Mouse (Mus musculus) intestine, embryonic 16.5 days (tissue): ENCODE results near the gene Gm17174. TPM values are rescaled to one million over a fixed set of nuclear protein-coding genes. Genes with fewer than 3 reads are reported as not detected.
"Not testable (repeated sequence)": the region's sequence is repeated elsewhere in the genome, so short reads cannot be mapped to it uniquely, and the experiment has no call there.

ENCODE experiments used
- ATAC-seq: fragments of 200-750 bp; cut with Nextera tagmentation; 2 replicates; pipeline ENCODE4 v1.8.0; 2017; ENCODE audit warnings: moderate TSS enrichment, moderate library complexity
- H3K27ac ChIP-seq: fragments of 300-500 bp; sonication (generic); 2 replicates; pipeline ENCODE4 v1.5.1; 2014; ENCODE audit warnings: mild to moderate bottlenecking, low read length
- H3K27me3 ChIP-seq: fragments of 300-500 bp; sonication (generic); replicated peaks from 2 replicates; pipeline ENCODE4 v1.6.1; 2014; ENCODE audit warnings: low read length, control low read depth, mixed read lengths; ENCODE audit not compliant: control insufficient read depth, insufficient read depth
- H3K36me3 ChIP-seq: fragments of 300-500 bp; sonication (generic); 2 replicates; pipeline ENCODE4 v1.6.1; 2014; ENCODE audit warnings: low read length, control low read depth; ENCODE audit not compliant: control insufficient read depth, insufficient read depth
- H3K4me1 ChIP-seq: fragments of 300-500 bp; sonication (generic); 2 replicates; pipeline ENCODE4 v1.6.1; 2014; ENCODE audit warnings: low read length, control low read depth, mixed read lengths; ENCODE audit not compliant: control insufficient read depth, insufficient read depth
- H3K4me2 ChIP-seq: fragments of 300-500 bp; sonication (generic); 2 replicates; pipeline ENCODE4 v1.6.1; 2014; ENCODE audit warnings: low read depth, low read length, control low read depth
- H3K4me3 ChIP-seq: fragments of 300-500 bp; sonication (generic); 2 replicates; pipeline ENCODE4 v1.5.1; 2014; ENCODE audit warnings: mild to moderate bottlenecking, low read length
- H3K9ac ChIP-seq: fragments of 300-500 bp; sonication (generic); 2 replicates; pipeline ENCODE4 v1.6.1; 2014; ENCODE audit warnings: low read depth, low read length
- H3K9me3 ChIP-seq: fragments of 300-500 bp; sonication (generic); 2 replicates; pipeline ENCODE4 v1.6.1; 2016; ENCODE audit warnings: low read length, control low read depth; ENCODE audit not compliant: control insufficient read depth
- WGBS: fragments of 180-500 bp; shearing (Covaris S2); extraction: QIAGEN DNeasy Blood & Tissue Kit; methylation state at CpG from one replicate; pipeline ENCODE4 v1.1.7; 2014; 5-methylcytosine and 5-hydroxymethylcytosine counted together
- polyA plus RNA-seq: library from polyadenylated mRNA; unstranded; fragments of >200 nt; fragmentation: Nextera tagmentation; extraction: Ambion mirVana; gene quantifications from 2 replicates; pipeline ENCODE4 v1.2.1, GENCODE M21; 2015

Gene Gm17174
- not detected in 2 replicates for polyA plus RNA-seq

- H3K27me3 ChIP-seq, H3K9me3 ChIP-seq, H3K4me3 ChIP-seq, H3K4me2 ChIP-seq, H3K27ac ChIP-seq, ATAC-seq, H3K4me1 ChIP-seq, H3K9ac ChIP-seq, H3K36me3 ChIP-seq: not testable (repeated sequence)
- WGBS = 91% methylated on average over 4 of the region's 4 CpGs
Observed at GRCm38 (mm10) chr14:51592039-51592438, at the start of gene Gm17174. Gene Gm17174 (minus strand): TSS chr14:51592139.

- H3K27ac ChIP-seq, H3K36me3 ChIP-seq, ATAC-seq, H3K4me1 ChIP-seq, H3K4me2 ChIP-seq, H3K9ac ChIP-seq, H3K9me3 ChIP-seq, H3K27me3 ChIP-seq, H3K4me3 ChIP-seq: not testable (repeated sequence)
- 78% methylated on average over 1 of the region's 1 CpGs for WGBS
Observed at GRCm38 (mm10) chr14:51635566-51635965, 43.6 kb upstream of the Gm17174 start, which contains the start of gene Gm4181. Gene Gm4181 (minus strand): TSS chr14:51635666.

GRCm38 (mm10) chr14:51632426-51632825 is 40.5 kb upstream of the Gm17174 start:
- H3K4me2 ChIP-seq, H3K4me3 ChIP-seq, H3K4me1 ChIP-seq, H3K27ac ChIP-seq, H3K9me3 ChIP-seq, H3K9ac ChIP-seq, H3K27me3 ChIP-seq, H3K36me3 ChIP-seq, ATAC-seq: not testable (repeated sequence)
- 83% methylated on average over 1 of the region's 1 CpGs for WGBS

GRCm38 (mm10) chr14:51611210-51611609 is 19.3 kb upstream of the Gm17174 start, which contains the start of gene Gm17078:
Gene Gm17078 (minus strand): TSS chr14:51611310.
- H3K27ac ChIP-seq = no peak within 1 kb of the TSS
- no peaks in the 10 kb centered on the region for H3K4me1 ChIP-seq
- no peaks in the 10 kb centered on the region for H3K27me3 ChIP-seq
- H3K4me3 ChIP-seq = no peak within 1 kb of the TSS
- no peaks in the 10 kb centered on the region for H3K36me3 ChIP-seq
- ATAC-seq = no peak
- WGBS = 87% methylated on average over 1 of the region's 1 CpGs
- H3K9me3 ChIP-seq = no peaks in the 10 kb centered on the region
- H3K9ac ChIP-seq = no peak within 1 kb of the TSS
- no peak within 1 kb of the TSS for H3K4me2 ChIP-seq

DNA sequence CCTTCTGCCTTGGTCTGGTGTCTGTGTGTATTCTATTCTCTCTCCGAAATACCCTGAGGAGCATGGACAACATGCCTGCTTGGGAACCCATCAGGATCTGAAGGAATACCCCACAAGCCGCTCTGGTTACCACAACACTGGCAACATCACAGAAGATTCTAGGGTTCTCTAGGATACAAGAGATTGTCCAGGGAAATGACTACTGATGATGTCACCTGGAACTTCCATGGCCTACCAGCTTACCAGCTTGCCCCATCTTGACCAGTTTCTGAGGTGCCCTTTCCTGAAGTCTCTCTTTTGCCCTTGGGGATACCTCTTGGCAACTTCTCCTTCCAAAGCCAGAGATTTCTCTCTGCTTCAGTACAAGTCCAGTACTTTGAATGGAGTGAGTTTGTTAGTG is 18.0 kb downstream of the Gm17174 start, which contains the start of gene Gm17175:
Gm17175 (minus strand) TSS at position 101 of the 400 bp plus-strand sequence.
- H3K4me3 ChIP-seq, H3K27ac ChIP-seq, H3K36me3 ChIP-seq, H3K9ac ChIP-seq, H3K4me2 ChIP-seq, H3K9me3 ChIP-seq, H3K27me3 ChIP-seq, H3K4me1 ChIP-seq, ATAC-seq: not testable (repeated sequence)
- 86% methylated on average over 2 of the region's 2 CpGs for WGBS

DNA sequence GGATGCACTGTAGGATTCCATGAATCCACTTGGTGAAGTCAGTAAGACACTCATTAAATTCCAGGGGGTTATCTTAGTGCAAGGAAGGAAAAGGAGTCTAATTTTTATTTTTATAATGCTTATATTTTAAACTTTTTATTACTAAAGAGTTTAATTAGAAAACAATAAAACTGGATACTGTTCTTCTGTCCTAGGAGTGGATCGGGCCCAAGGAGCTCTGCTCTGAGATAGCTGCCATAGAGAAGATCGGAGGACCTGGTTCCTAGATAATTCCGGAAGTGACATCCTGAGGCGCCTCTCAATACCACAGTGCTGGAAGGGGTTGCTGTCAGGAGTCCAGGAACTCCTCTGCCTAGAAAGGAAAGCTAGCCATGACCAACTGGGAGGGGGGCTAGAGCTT is 39.4 kb downstream of the Gm17174 start, which contains the start of gene Gm5622:
Gm5622 (plus strand) TSS at position 301 of the 400 bp plus-strand sequence.
- Histone ChIP-seq H3K9me3 (no peaks in the 10 kb centered on the region), H3K27me3 (no peaks in the 10 kb centered on the region), H3K4me1 (no peaks in the 10 kb centered on the region), H3K27ac (no peak within 1 kb of the TSS), H3K9ac (no peak within 1 kb of the TSS), H3K4me2 (no peak within 1 kb of the TSS), H3K36me3 (no peaks in the 10 kb centered on the region), H3K4me3 (no peak within 1 kb of the TSS)
- WGBS = 92% methylated on average over 4 of the region's 4 CpGs
- ATAC-seq = no peak

Other genes with a start within 250 kb of the Gm17174 start
- gene Gm7247, start 230.4 kb downstream of the Gm17174 start, polyA plus RNA-seq = not detected in 2 replicates
- not detected in 2 replicates for gene Vmn2r88, start 181.3 kb downstream of the Gm17174 start, polyA plus RNA-seq
- not detected in 2 replicates for gene Vmn2r89, start 140.3 kb downstream of the Gm17174 start, polyA plus RNA-seq
- gene Gm5622, start 39.3 kb downstream of the Gm17174 start, polyA plus RNA-seq = not detected in 2 replicates
- not detected in 2 replicates for gene Gm17175, start 18.1 kb downstream of the Gm17174 start, polyA plus RNA-seq
- gene Gm17078, start 19.2 kb upstream of the Gm17174 start, polyA plus RNA-seq = not detected in 2 replicates
- not detected in 2 replicates for gene Gm4181, start 43.5 kb upstream of the Gm17174 start, polyA plus RNA-seq
- not detected in 2 replicates for gene Gm17079, start 103.3 kb upstream of the Gm17174 start, polyA plus RNA-seq
- gene Gm5800, start 125.0 kb upstream of the Gm17174 start, polyA plus RNA-seq = not detected in 2 replicates
- gene Ang4, start 181.5 kb upstream of the Gm17174 start, polyA plus RNA-seq = 4.4 and 4.9 TPM in 2 replicates
- not detected in 2 replicates for gene AY358078, start 207.9 kb upstream of the Gm17174 start, polyA plus RNA-seq